Mouse (Mus musculus) liver, adult 2 months (tissue): ENCODE data around the gene Bmp2k. TPM values are rescaled to one million over a fixed set of nuclear protein-coding genes. Genes with fewer than 3 reads are reported as not detected.

ENCODE experiments used
- DNase-seq: peaks from one replicate; pipeline ENCODE4 v3.0.0-alpha.2; 2011; ENCODE audit warnings: low read depth, low spot score; ENCODE audit errors: extremely low read depth
- H3K27ac ChIP-seq: fragments of 200-500 bp; replicated peaks from 2 replicates; pipeline ENCODE4 v1.5.1; 2012; ENCODE audit warnings: low read depth, mild to moderate bottlenecking, control low read depth, inconsistent platforms, low read length; ENCODE audit not compliant: insufficient read depth
- H3K27me3 ChIP-seq: fragments of 200-500 bp; 2 replicates; pipeline ENCODE4 v1.6.1; 2012; ENCODE audit warnings: mild to moderate bottlenecking, moderate library complexity, low read length, inconsistent platforms; ENCODE audit not compliant: control insufficient read depth, insufficient read depth
- H3K36me3 ChIP-seq: fragments of 200-500 bp; 2 replicates; pipeline ENCODE4 v1.6.1; 2012; ENCODE audit warnings: low read length, inconsistent platforms; ENCODE audit not compliant: control insufficient read depth, insufficient read depth
- H3K4me1 ChIP-seq: fragments of 200-500 bp; 2 replicates; pipeline ENCODE4 v1.6.1; 2011; ENCODE audit warnings: low read length; ENCODE audit not compliant: control insufficient read depth, insufficient read depth
- H3K4me3 ChIP-seq: fragments of 200-500 bp; 2 replicates; pipeline ENCODE4 v1.5.1; 2011; ENCODE audit warnings: low read depth, mild to moderate bottlenecking, control low read depth, low read length, moderate library complexity; ENCODE audit not compliant: insufficient read depth
- H3K79me2 ChIP-seq: fragments of 200-500 bp; 2 replicates; pipeline ENCODE4 v1.6.1; 2012; ENCODE audit warnings: inconsistent platforms, mild to moderate bottlenecking, low read length, moderate library complexity; ENCODE audit not compliant: control insufficient read depth, insufficient read depth
- H3K9ac ChIP-seq: fragments of 200-500 bp; 2 replicates; pipeline ENCODE4 v1.6.1; 2012; ENCODE audit warnings: low read depth, mild to moderate bottlenecking, control low read depth, inconsistent platforms, low read length
- CTCF ChIP-seq: fragments of 200-500 bp; IDR thresholded peaks from 2 replicates; pipeline ENCODE4 v1.5.1; 2011; ENCODE audit warnings: low read depth, low read length, control low read depth
- POLR2A ChIP-seq: fragments of 200-500 bp; IDR thresholded peaks from 2 replicates; pipeline ENCODE4 v1.6.1; 2011; ENCODE audit warnings: low read length, control low read depth; ENCODE audit not compliant: insufficient read depth; ENCODE audit errors: extremely low read depth
- WGBS: fragments of 180-500 bp; shearing (Covaris S2); methylation state at CpG from one replicate; pipeline ENCODE4 v1.1.7; 2018; 5-methylcytosine and 5-hydroxymethylcytosine counted together
- polyA plus RNA-seq: library from polyadenylated mRNA; depleted of rRNA; stranded (reverse); fragments of >200 nt; gene quantifications from 2 replicates; pipeline ENCODE4 v1.2.3, GENCODE M21; 2012
- total RNA-seq: library from RNA; depleted of rRNA; stranded (reverse); fragments of >200 nt; gene quantifications from 2 replicates; pipeline ENCODE4 v1.2.3, GENCODE M21; 2014

The Bmp2k gene
- total and polyA plus RNA-seq, 2 experiments = 2.9 to 7.1 TPM

GRCm38 (mm10) chr5:97075476-97076151 is 78.1 kb downstream of the Bmp2k start:
- Histone ChIP-seq H3K27ac (peak overlapping the region; percentile 61), H3K9ac (no peak overlapping the region), H3K4me3 (no peak overlapping the region), H3K36me3 (peaks cover 4% of the 10 kb centered on the region; the same call in 1 of the 2 replicates), H3K4me1 (peaks cover 17% of the 10 kb centered on the region), H3K79me2 (no peaks in the 10 kb centered on the region), H3K27me3 (no peaks in the 10 kb centered on the region)
- WGBS = 47% methylated on average over 11 of the region's 11 CpGs
- DNase-seq = peak; percentile 81
- TF ChIP-seq CTCF (no peak), POLR2A (no peak)

- H3K79me2 ChIP-seq = no peaks in the 10 kb centered on the region
- peak; percentile 56 for DNase-seq
- no peak overlapping the region for H3K4me3 ChIP-seq
- 0 out of 2 replicates have a peak overlapping the region, but pooled peaks have one; percentile 0 for H3K27ac ChIP-seq
- H3K27me3 ChIP-seq = no peaks in the 10 kb centered on the region
- WGBS = 70% methylated on average over 5 of the region's 5 CpGs
- TF ChIP-seq POLR2A (no peak), CTCF (no peak)
- H3K36me3 ChIP-seq = peaks cover 1% of the 10 kb centered on the region; the same call in 1 of the 2 replicates
- peaks cover 17% of the 10 kb centered on the region for H3K4me1 ChIP-seq
- H3K9ac ChIP-seq = no peak overlapping the region
Measured at GRCm38 (mm10) chr5:97076167-97076566, 78.7 kb downstream of the Bmp2k start.

GRCm38 (mm10) chr5:97077676-97078075 is 80.2 kb downstream of the Bmp2k start:
- Histone ChIP-seq H3K36me3 (no peaks in the 10 kb centered on the region), H3K9ac (no peak overlapping the region), H3K4me3 (no peak overlapping the region), H3K4me1 (peaks cover 17% of the 10 kb centered on the region), H3K27ac (no peak overlapping the region), H3K79me2 (no peaks in the 10 kb centered on the region), H3K27me3 (no peaks in the 10 kb centered on the region)
- no peak for TF ChIP-seq CTCF
- TF ChIP-seq POLR2A = no peak
- 79% methylated on average over 7 of the region's 7 CpGs for WGBS
- DNase-seq = no peak

DNA sequence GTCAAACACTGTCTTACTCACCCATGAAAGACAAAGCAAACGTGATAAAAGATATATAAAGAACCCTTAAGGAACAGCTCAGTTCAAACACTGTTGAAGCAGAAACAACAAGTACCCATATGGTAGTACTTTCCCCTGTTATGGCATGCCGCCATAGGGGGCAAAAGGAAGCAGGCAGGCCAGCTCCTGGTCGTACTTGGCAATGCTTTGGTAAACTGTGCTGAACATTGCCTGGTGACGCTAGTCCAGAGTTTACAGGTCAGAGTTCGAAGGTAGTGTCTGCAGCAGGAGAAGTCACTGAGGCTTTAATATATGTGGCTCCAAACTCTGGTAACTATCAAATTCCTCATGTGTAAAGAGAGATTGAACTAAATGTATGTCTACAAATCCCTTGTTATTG is 81.2 kb downstream of the Bmp2k start:
- H3K36me3 ChIP-seq = no peaks in the 10 kb centered on the region
- H3K4me1 ChIP-seq = peaks cover 17% of the 10 kb centered on the region
- no peak overlapping the region for H3K4me3 ChIP-seq
- H3K27ac ChIP-seq = peak overlapping the region; percentile 87
- 25% methylated on average over 5 of the region's 5 CpGs for WGBS
- TF ChIP-seq POLR2A = no peak
- no peak for TF ChIP-seq CTCF
- no peak overlapping the region for H3K9ac ChIP-seq
- H3K27me3 ChIP-seq = no peaks in the 10 kb centered on the region
- no peaks in the 10 kb centered on the region for H3K79me2 ChIP-seq
- peak; percentile 96 for DNase-seq

- H3K4me1 ChIP-seq = peaks cover 15% of the 10 kb centered on the region
- H3K9ac ChIP-seq = no peak overlapping the region
- no peaks in the 10 kb centered on the region; the same call in 1 of the 2 replicates for H3K36me3 ChIP-seq
- 58% methylated on average over 3 of the region's 3 CpGs for whole genome bisulfite sequencing
- no peak overlapping the region for H3K27ac ChIP-seq
- peak; percentile 51 for DNase-seq
- no peaks in the 10 kb centered on the region for H3K79me2 ChIP-seq
- no peak overlapping the region for H3K4me3 ChIP-seq
- no peaks in the 10 kb centered on the region for H3K27me3 ChIP-seq
- TF ChIP-seq CTCF (peak; percentile 60), POLR2A (no peak)
Measured at GRCm38 (mm10) chr5:97081481-97081880, 84.0 kb downstream of the Bmp2k start.

- no peaks in the 10 kb centered on the region for H3K79me2 ChIP-seq
Measured at GRCm38 (mm10) chr5:97083701-97084100, 86.2 kb downstream of the Bmp2k start.

More at GRCm38 (mm10) chr5:97083701-97084100, 86.2 kb downstream of the Bmp2k start:
- Histone ChIP-seq H3K4me3 (no peak overlapping the region), H3K9ac (no peak overlapping the region), H3K4me1 (peaks cover 6% of the 10 kb centered on the region; the same call in 1 of the 2 replicates), H3K27ac (no peak overlapping the region), H3K27me3 (no peaks in the 10 kb centered on the region), H3K36me3 (peaks cover 2% of the 10 kb centered on the region; the same call in 1 of the 2 replicates)
- WGBS = 86% methylated on average over 6 of the region's 6 CpGs
- TF ChIP-seq CTCF (no peak), POLR2A (no peak)
- no peak for DNase-seq
